Mouse (Mus musculus): ENCODE measurements around the gene Nipa2. TPM values are rescaled to one million over a fixed set of nuclear protein-coding genes. Genes with fewer than 3 reads are reported as not detected.

The Nipa2 gene
- polyA plus RNA-seq, 1 experiment from 2014 or later: 56.1 TPM

GRCm38 (mm10) chr7:55984754-55985153, 22.5 kb upstream of the Nipa2 start:
- no peak overlapping the region for H3K4me2 ChIP-seq (replicated peaks; ENCODE audit: low read depth, low read length)
- H3K4me3 ChIP-seq (ENCODE audit: low read length): no peak overlapping the region
- no peaks in the 10 kb centered on the region for H3K4me1 ChIP-seq (ENCODE audit: control insufficient read depth, insufficient read depth, low read length)
- H3K27me3 ChIP-seq (ENCODE audit: control insufficient read depth, insufficient read depth, low read length): no peaks in the 10 kb centered on the region
- 79% methylated on average over 4 of the region's 4 CpGs for WGBS
- no peak for ATAC-seq (ENCODE audit: low FRiP score, low TSS enrichment)
- no peak overlapping the region for H3K27ac ChIP-seq (ENCODE audit: low read depth, low read length)
- H3K36me3 ChIP-seq (ENCODE audit: control insufficient read depth, insufficient read depth, low read length): no peaks in the 10 kb centered on the region
- no peaks in the 10 kb centered on the region for H3K9me3 ChIP-seq (ENCODE audit: control insufficient read depth, low read length)
- no peak overlapping the region for H3K9ac ChIP-seq (ENCODE audit: low read depth, low read length)

DNA sequence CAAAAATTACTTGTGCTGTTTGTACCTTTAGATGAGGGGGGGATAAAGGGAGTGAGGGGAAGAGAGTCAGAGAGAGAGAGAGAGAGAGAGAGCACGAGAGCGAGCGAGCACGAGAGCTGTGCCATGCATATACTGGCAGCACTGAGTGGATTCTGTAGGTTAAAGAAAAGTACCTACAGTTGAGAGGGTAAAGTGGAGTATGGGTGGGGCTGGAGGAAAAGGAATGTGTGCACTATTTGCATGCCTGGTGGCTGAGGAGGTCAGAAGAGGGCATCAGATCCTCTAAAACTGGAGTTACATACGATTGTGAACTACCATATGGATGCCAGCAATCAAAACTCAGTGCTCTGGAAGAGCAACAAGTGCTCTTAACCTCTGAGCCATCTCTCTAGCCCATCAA, 20.8 kb upstream of the Nipa2 start:
- Histone ChIP-seq H3K9me3 (ENCODE audit: control insufficient read depth, low read length) (no peaks in the 10 kb centered on the region), H3K4me1 (ENCODE audit: control insufficient read depth, insufficient read depth, low read length) (no peaks in the 10 kb centered on the region), H3K36me3 (ENCODE audit: control insufficient read depth, insufficient read depth, low read length) (no peaks in the 10 kb centered on the region), H3K9ac (ENCODE audit: low read depth, low read length) (no peak overlapping the region), H3K4me3 (ENCODE audit: low read length) (no peak overlapping the region), H3K27me3 (ENCODE audit: control insufficient read depth, insufficient read depth, low read length) (no peaks in the 10 kb centered on the region), H3K4me2 (replicated peaks; ENCODE audit: low read depth, low read length) (no peak overlapping the region), H3K27ac (ENCODE audit: low read depth, low read length) (no peak overlapping the region)
- WGBS: 82% methylated on average over 5 of the region's 5 CpGs
- ATAC-seq (ENCODE audit: low FRiP score, low TSS enrichment): no peak

- no peak for ATAC-seq (ENCODE audit: low FRiP score, low TSS enrichment)
- Histone ChIP-seq H3K9ac (ENCODE audit: low read depth, low read length) (no peak overlapping the region), H3K27ac (ENCODE audit: low read depth, low read length) (no peak overlapping the region), H3K27me3 (ENCODE audit: control insufficient read depth, insufficient read depth, low read length) (no peaks in the 10 kb centered on the region), H3K36me3 (ENCODE audit: control insufficient read depth, insufficient read depth, low read length) (no peaks in the 10 kb centered on the region), H3K4me2 (replicated peaks; ENCODE audit: low read depth, low read length) (no peak overlapping the region), H3K9me3 (ENCODE audit: control insufficient read depth, low read length) (no peaks in the 10 kb centered on the region), H3K4me3 (ENCODE audit: low read length) (no peak overlapping the region), H3K4me1 (ENCODE audit: control insufficient read depth, insufficient read depth, low read length) (no peaks in the 10 kb centered on the region)
- WGBS: 84% methylated on average over 10 of the region's 10 CpGs
Measured at GRCm38 (mm10) chr7:55982010-55982700, 19.9 kb upstream of the Nipa2 start.

DNA sequence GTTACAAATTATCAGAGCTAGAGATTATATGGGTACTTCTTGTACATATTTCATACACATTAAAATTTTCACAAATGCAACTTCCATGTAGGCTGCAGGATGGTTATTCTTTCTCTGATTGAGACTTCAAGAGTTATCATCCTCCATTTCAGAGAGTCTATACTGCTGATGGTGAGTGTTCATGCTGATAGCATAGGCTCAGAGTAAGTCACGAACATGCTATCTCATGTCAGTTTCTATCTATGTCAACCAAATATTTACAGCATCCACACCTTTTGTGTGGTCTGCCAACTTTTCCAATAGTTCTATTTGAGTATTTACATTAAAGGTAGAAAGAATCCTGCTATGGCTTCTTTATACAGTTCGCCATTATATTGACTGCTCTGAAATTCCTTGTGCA, 19.2 kb upstream of the Nipa2 start:
- H3K4me1 ChIP-seq (ENCODE audit: control insufficient read depth, insufficient read depth, low read length): no peaks in the 10 kb centered on the region
- 93% methylated on average over 2 of the region's 2 CpGs for WGBS
- no peak overlapping the region for H3K27ac ChIP-seq (ENCODE audit: low read depth, low read length)
- H3K27me3 ChIP-seq (ENCODE audit: control insufficient read depth, insufficient read depth, low read length): no peaks in the 10 kb centered on the region
- H3K9ac ChIP-seq (ENCODE audit: low read depth, low read length): no peak overlapping the region
- no peaks in the 10 kb centered on the region for H3K36me3 ChIP-seq (ENCODE audit: control insufficient read depth, insufficient read depth, low read length)
- ATAC-seq (ENCODE audit: low FRiP score, low TSS enrichment): no peak
- H3K4me2 ChIP-seq (replicated peaks; ENCODE audit: low read depth, low read length): no peak overlapping the region
- no peaks in the 10 kb centered on the region for H3K9me3 ChIP-seq (ENCODE audit: control insufficient read depth, low read length)
- H3K4me3 ChIP-seq (ENCODE audit: low read length): no peak overlapping the region

GRCm38 (mm10) chr7:55974429-55974828, 12.2 kb upstream of the Nipa2 start:
- Histone ChIP-seq H3K9me3 (ENCODE audit: control insufficient read depth, low read length) (no peaks in the 10 kb centered on the region; the same call in 1 of the 2 replicates), H3K4me3 (ENCODE audit: low read length) (no peak overlapping the region), H3K27ac (ENCODE audit: low read depth, low read length) (no peak overlapping the region), H3K4me2 (replicated peaks; ENCODE audit: low read depth, low read length) (no peak overlapping the region), H3K4me1 (ENCODE audit: control insufficient read depth, insufficient read depth, low read length) (no peaks in the 10 kb centered on the region), H3K36me3 (ENCODE audit: control insufficient read depth, insufficient read depth, low read length) (no peaks in the 10 kb centered on the region), H3K9ac (ENCODE audit: low read depth, low read length) (no peak overlapping the region), H3K27me3 (ENCODE audit: control insufficient read depth, insufficient read depth, low read length) (no peaks in the 10 kb centered on the region)
- WGBS: 95% methylated on average over 2 of the region's 2 CpGs
- ATAC-seq (ENCODE audit: low FRiP score, low TSS enrichment): no peak

DNA sequence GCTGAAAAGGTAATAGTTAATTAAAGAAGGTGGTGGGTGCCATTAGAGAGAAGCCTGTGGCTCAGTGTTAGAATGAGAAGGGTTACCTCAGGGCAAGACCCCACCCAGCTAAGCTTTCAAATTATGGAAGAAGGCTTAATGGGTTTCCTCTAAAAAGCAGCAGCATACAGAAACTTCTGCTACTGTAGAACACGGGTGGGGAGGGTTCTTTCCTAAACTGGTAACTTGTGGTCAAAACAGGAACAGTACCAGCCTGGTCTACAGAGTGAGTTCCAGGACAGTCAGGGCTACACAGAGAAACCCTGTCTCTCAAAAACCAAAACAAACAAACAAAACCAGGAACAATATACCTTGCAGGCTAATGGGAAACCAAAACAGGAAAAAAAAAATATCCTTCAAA, 7.1 kb upstream of the Nipa2 start:
- Histone ChIP-seq H3K36me3 (ENCODE audit: control insufficient read depth, insufficient read depth, low read length) (no peaks in the 10 kb centered on the region), H3K9ac (ENCODE audit: low read depth, low read length) (no peak overlapping the region), H3K4me3 (ENCODE audit: low read length) (no peak overlapping the region), H3K4me1 (ENCODE audit: control insufficient read depth, insufficient read depth, low read length) (no peaks in the 10 kb centered on the region), H3K27me3 (ENCODE audit: control insufficient read depth, insufficient read depth, low read length) (no peaks in the 10 kb centered on the region), H3K9me3 (ENCODE audit: control insufficient read depth, low read length) (no peaks in the 10 kb centered on the region; the same call in 1 of the 2 replicates), H3K4me2 (replicated peaks; ENCODE audit: low read depth, low read length) (no peak overlapping the region), H3K27ac (ENCODE audit: low read depth, low read length) (no peak overlapping the region)
- WGBS: 81% methylated on average over 1 of the region's 1 CpGs
- no peak for ATAC-seq (ENCODE audit: low FRiP score, low TSS enrichment)

DNA sequence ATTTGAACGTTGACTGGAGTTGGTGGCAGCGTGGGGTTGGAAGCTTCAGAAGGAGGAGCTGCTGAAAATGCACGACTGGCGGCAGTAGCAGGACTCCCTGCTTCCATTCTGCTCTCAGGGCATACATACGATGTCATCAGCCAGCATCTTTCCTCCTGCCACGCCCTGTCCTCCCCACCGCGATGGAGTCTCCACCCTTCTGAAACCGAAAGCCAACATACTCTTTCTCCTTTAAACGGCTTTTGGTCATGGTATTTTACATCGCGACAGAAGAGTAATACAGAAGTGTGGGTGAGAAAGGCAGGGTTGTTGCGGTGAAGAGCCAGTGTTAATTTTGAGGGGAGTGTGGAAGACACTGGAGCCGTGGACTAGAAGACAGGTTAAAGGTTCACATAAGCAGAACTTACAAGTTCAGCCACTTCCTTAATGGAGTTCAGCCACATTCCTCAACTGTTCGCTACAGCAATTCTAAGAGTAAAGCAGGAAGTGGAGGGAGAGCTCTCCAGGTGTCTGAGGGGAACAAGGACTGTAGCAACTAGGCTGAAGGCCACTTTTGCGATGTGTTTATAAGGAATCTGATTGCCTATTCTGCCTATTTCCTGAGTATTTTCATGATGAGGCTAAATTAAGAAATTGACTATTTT, 6.1 kb upstream of the Nipa2 start:
- H3K27me3 ChIP-seq (ENCODE audit: control insufficient read depth, insufficient read depth, low read length): no peaks in the 10 kb centered on the region
- no peaks in the 10 kb centered on the region for H3K9me3 ChIP-seq (ENCODE audit: control insufficient read depth, low read length)
- no peaks in the 10 kb centered on the region for H3K36me3 ChIP-seq (ENCODE audit: control insufficient read depth, insufficient read depth, low read length)
- ATAC-seq (ENCODE audit: low FRiP score, low TSS enrichment): no peak
- peak overlapping the region; percentile 6; the same call in 1 of the 2 replicates for H3K4me2 ChIP-seq (replicated peaks; ENCODE audit: low read depth, low read length)
- no peaks in the 10 kb centered on the region for H3K4me1 ChIP-seq (ENCODE audit: control insufficient read depth, insufficient read depth, low read length)
- H3K9ac ChIP-seq (ENCODE audit: low read depth, low read length): no peak overlapping the region
- 35% methylated on average over 16 of the region's 16 CpGs for WGBS
- H3K27ac ChIP-seq (ENCODE audit: low read depth, low read length): no peak overlapping the region
- peak overlapping the region; percentile 1; the same call in 1 of the 2 replicates for H3K4me3 ChIP-seq (ENCODE audit: low read length)

- ATAC-seq (ENCODE audit: low FRiP score, low TSS enrichment): no peak
- H3K27me3 ChIP-seq (ENCODE audit: control insufficient read depth, insufficient read depth, low read length): no peaks in the 10 kb centered on the region
- H3K27ac ChIP-seq (ENCODE audit: low read depth, low read length): no peak overlapping the region
- H3K36me3 ChIP-seq (ENCODE audit: control insufficient read depth, insufficient read depth, low read length): no peaks in the 10 kb centered on the region
- no peak overlapping the region for H3K9ac ChIP-seq (ENCODE audit: low read depth, low read length)
- H3K9me3 ChIP-seq (ENCODE audit: control insufficient read depth, low read length): no peaks in the 10 kb centered on the region
- no peak overlapping the region for H3K4me2 ChIP-seq (replicated peaks; ENCODE audit: low read depth, low read length)
- WGBS: 28% methylated on average over 3 of the region's 3 CpGs
- H3K4me1 ChIP-seq (ENCODE audit: control insufficient read depth, insufficient read depth, low read length): 0 out of 2 replicates have a peak, but pooled peaks cover 3% of the 10 kb centered on the region
- no peak overlapping the region for H3K4me3 ChIP-seq (ENCODE audit: low read length)
Measured at GRCm38 (mm10) chr7:55966866-55967460, 4.7 kb upstream of the Nipa2 start.

- 90% methylated on average over 1 of the region's 1 CpGs for WGBS
- no peak overlapping the region for H3K4me2 ChIP-seq (replicated peaks; ENCODE audit: low read depth, low read length)
- no peak overlapping the region for H3K4me3 ChIP-seq (ENCODE audit: low read length)
- peaks cover 12% of the 10 kb centered on the region; the same call in 1 of the 2 replicates for H3K4me1 ChIP-seq (ENCODE audit: control insufficient read depth, insufficient read depth, low read length)
- peaks cover 4% of the 10 kb centered on the region; the same call in 1 of the 2 replicates for H3K36me3 ChIP-seq (ENCODE audit: control insufficient read depth, insufficient read depth, low read length)
- H3K27me3 ChIP-seq (ENCODE audit: control insufficient read depth, insufficient read depth, low read length): no peaks in the 10 kb centered on the region
- no peaks in the 10 kb centered on the region for H3K9me3 ChIP-seq (ENCODE audit: control insufficient read depth, low read length)
- no peak overlapping the region for H3K27ac ChIP-seq (ENCODE audit: low read depth, low read length)
- ATAC-seq (ENCODE audit: low FRiP score, low TSS enrichment): no peak
- no peak overlapping the region for H3K9ac ChIP-seq (ENCODE audit: low read depth, low read length)
Measured at GRCm38 (mm10) chr7:55960506-55960905, 1.8 kb downstream of the Nipa2 start.

All from kidney, embryonic 14.5 days (tissue).